Mouse (Mus musculus): Measurements from ENCODE around the gene Otp. TPM values are rescaled to one million over a fixed set of nuclear protein-coding genes. Genes with fewer than 3 reads are reported as not detected.

Otp gene
- total RNA-seq, 2 experiments from 2014 or later, result not detected

DNA sequence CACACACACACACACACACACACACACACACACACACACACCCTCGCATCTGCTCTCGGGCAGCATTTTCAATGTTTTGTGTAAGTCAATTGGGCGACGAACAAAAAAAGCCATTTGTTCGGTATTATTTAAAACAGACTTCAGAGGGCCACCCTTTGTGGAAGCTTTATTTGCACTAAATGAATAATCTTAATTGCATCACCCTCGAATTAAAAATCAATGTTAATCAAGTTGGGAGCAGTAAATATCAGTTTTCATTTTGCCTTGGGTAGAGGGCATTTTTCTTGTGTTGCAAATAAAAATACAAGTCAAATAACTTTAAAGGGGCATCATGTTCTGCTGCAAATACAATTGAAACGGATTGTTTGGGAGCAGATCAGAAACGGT lies 1.4 kb upstream of the Otp start:
- no peak for DNase-seq

GRCm38 (mm10) chr13:94874656-94875395 lies 576 bp upstream of the Otp start:
- DNase-seq, result no peak

DNA sequence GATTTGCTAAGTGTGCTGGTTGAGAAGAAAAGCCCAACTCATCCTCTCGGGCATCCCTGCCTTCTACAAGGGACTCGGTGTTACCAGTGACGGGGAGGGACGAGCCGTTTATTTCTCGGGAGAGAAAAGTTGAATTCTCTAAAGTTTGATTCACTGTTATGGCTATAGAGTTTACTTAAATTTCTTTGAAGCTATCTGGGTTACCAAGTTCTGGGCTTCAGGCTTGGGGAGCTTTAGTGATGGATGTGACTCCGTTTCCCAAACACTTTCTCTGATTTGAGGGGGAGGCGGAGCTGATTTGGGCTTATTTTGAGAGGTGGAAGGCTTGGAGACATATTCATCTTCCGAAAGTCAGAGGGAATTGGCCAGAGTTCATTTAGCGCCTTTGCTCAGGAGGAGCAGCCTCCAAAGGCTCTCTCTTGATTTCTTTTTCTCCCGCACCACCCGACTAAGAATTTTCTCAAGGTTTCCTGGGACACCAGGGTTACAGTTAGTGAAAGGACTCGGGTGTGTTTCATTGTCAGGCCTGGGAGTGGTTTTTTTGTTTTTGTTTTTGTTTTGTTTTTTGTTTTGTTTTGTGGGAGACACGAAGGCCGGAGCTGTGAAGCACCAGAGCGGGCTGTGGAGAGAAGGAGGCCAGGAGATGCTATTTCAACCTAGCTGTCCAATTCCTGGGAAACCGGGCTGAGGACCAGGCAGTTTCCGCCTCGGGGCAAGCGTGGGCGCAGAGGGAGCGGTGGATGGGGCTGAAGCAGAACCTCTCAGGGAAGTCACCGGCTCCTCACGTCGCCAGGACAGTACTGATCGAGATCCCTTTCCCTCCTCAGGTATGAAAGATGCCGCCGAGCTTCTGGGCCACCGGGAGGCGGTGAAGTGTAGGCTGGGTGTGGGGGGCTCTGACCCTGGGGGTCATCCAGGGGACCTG lies 1.1 kb downstream of the Otp start:
- DNase-seq, result no peak

DNA sequence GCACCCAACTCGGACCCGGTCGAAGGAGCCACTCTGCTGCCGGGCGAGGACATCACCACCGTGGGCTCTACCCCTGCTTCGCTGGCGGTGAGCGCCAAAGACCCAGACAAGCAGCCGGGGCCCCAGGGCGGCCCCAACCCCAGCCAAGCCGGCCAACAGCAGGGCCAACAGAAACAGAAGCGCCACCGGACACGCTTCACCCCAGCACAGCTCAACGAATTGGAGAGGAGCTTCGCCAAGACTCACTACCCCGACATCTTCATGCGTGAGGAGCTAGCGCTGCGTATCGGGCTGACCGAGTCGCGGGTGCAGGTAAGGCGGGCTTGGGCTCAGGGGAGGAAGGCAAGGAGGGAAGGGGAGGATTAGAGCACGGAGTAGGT lies 1.8 kb downstream of the Otp start:
- no peak for DNase-seq

GRCm38 (mm10) chr13:94877991-94878745 lies 2.8 kb downstream of the Otp start:
- DNase-seq, result no peak

DNA sequence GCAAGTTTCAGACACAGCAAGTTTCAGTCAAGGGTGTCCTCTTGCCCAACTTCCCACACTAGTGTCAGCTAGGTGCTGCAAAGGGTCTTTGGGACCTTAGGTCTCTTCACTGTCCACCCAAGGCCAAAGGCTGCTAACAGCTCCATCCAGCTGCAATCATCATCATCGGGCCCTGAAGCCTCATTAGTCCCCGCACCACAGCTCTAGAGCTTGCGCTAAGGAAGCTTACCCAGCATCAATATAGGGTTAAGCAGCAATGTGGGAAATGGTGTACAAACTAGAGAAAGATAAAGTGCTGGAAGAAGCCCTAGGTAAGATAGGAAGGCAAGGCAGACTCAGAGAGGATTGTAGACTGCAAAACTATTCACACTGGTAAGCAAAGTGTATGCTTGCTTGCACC lies 5.8 kb downstream of the Otp start:
- no peak for DNase-seq

GRCm38 (mm10) chr13:94882221-94882620 lies 6.8 kb downstream of the Otp start:
- DNase-seq, result no peak

GRCm38 (mm10) chr13:94882711-94883145 lies 7.3 kb downstream of the Otp start:
- no peak for DNase-seq

DNA sequence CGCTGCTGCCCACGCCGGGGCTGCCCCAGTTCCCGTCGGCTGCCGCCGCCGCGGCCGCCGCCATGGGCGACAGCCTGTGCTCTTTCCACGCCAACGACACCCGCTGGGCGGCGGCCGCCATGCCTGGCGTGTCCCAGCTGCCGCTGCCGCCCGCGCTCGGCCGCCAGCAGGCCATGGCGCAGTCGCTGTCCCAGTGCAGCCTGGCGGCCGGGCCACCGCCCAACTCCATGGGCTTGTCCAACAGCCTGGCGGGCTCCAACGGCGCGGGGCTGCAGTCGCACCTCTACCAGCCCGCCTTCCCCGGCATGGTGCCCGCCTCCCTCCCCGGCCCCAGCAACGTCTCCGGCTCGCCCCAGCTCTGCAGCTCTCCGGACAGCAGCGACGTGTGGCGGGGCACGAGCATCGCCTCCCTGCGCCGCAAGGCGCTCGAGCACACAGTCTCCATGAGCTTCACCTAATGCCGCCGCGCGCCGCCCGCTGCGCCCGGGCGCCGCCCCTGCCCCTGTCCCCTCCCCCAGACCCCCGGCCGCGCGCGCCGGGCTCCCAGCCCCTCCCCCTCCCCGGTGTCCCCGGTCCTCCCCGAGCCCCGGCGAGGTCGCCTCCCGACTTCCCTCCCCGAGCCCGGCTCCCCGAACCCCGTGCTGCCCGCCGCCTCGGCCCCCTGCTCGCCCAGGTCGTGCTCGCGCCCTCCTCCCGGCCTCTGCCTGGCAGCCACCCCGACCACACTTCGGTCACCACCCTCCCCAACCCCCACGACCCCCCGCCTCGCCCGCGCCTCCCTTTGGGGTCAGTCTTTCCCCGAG lies 8.0 kb downstream of the Otp start:
- DNase-seq, result peak; percentile 53

GRCm38 (mm10) chr13:94883966-94884960 lies 8.9 kb downstream of the Otp start:
- no peak for DNase-seq

DNA sequence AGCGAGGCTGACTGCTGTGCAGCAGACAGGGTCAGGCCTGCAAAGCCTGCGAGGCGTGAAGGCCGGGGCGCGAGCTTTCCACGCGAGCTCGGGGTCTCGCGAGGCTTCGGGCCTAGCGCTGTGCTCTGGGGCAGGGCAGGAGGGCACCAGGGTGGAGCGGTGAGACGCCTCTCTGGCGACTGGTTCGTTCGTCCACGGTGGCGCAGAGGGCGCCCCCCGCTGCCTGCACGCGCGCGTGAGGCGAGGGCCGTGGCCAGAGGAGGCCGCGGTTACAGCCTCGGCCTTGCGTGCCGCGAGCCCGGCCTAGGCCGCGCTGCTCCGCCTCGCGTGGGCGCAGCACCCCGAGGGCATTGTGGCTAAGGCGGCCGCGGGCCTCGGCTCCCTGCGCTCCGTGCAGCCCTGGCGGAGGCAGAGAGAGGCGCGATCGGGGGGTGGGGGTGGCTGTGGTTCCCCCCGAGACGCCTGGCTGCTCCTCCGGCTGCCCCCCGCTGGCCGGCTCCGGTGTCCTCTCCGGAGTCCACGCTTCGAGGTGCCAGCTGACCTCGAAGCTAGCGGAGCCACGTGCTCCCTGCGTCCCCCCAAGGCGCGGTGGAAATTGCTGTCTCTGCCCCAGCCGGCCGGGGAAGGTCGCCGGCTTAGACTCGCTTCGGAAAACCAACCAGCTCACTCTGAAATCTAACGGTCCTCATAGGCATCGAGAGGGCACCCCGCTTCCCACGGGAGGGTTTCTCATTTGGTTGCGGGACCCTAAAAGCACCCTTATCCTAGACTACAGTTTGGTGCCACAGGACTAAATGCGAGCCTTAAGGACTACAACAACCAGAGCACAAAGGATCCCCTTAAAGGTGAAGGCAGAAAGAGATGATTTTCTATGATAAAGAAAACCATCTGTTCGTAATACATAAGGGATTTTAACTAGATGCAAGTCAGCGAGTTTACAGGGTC lies 10.2 kb downstream of the Otp start:
- DNase-seq, result peak; percentile 37

- no peak for DNase-seq
Measured at GRCm38 (mm10) chr13:94907841-94908240, 32.4 kb downstream of the Otp start.

DNA sequence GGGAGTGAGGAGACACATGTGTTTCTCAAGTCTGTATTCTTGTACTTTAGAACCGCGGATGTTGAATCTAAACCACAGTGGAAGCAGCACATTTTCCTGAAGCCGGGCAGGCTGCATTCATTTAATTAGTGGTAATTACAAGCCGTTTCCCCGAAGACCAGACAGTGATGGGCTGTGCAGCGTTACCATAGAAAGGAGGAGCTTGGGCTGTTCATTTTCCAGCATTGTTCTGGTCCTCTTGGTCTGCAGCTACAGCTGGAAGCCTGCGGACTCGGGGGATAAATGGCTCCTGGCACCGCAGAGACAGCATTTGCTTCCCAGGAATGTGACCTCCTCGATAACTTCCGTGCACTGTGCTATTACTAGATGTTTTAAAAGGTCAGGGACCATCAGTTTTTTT lies 37.6 kb downstream of the Otp start:
- no peak for DNase-seq

DNA sequence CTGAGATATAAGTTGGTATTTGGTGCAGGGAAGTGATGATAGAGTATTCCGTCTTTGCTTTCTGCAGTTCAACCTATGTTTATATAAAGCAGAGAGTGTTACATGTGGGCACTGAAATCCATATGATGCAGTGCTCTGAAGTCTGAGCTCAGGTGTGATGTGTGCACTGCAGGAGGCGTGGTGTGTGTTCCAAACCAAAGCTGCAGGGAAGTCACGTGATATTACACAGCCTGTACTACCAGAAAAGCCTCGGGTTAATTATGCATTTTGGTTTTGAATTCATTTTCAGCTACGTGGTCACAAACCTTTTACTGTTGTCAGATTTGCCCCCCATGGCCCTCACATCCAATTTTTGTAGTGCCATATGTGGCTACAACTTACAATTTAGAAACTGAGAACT lies 40.3 kb downstream of the Otp start:
- DNase-seq, result no peak

- no peak for DNase-seq
Measured at GRCm38 (mm10) chr13:94928086-94928485, 52.7 kb downstream of the Otp start.
